Mouse (Mus musculus) limb, embryonic 10.5 days (tissue): ENCODE measurements around the gene Tmem94. TPM values are rescaled to one million over a fixed set of nuclear protein-coding genes. Genes with fewer than 3 reads are reported as not detected.
A peak's percentile ranks its signal among the peaks of the same experiment; 100 is the strongest.

Source experiments
- DNase-seq: peaks from one replicate; pipeline ENCODE4 v3.0.0-alpha.2; 2017; ENCODE audit warnings: low spot score
- H3K27ac ChIP-seq: fragments of 300-500 bp; sonication (generic); 2 replicates; pipeline ENCODE4 v1.5.1; 2016; ENCODE audit warnings: mild to moderate bottlenecking
- H3K27me3 ChIP-seq: fragments of 300-500 bp; sonication (generic); 2 replicates; pipeline ENCODE4 v1.6.1; 2016; ENCODE audit warnings: low read depth, mild to moderate bottlenecking; ENCODE audit not compliant: poor library complexity, severe bottlenecking
- H3K36me3 ChIP-seq: fragments of 300-500 bp; sonication (generic); 2 replicates; pipeline ENCODE4 v1.6.1; 2016; ENCODE audit warnings: mild to moderate bottlenecking, moderate library complexity
- H3K4me1 ChIP-seq: fragments of 300-500 bp; sonication (generic); 2 replicates; pipeline ENCODE4 v1.6.1; 2016
- H3K4me3 ChIP-seq: fragments of 300-500 bp; sonication (generic); 2 replicates; pipeline ENCODE4 v1.5.1; 2016; ENCODE audit warnings: mild to moderate bottlenecking, moderate library complexity
- H3K9me3 ChIP-seq: fragments of 300-500 bp; sonication (generic); replicated peaks from 2 replicates; pipeline ENCODE4 v1.6.1; 2016; ENCODE audit warnings: mild to moderate bottlenecking
- WGBS: fragments of 180-500 bp; shearing (Covaris S2); methylation state at CpG from one replicate; pipeline ENCODE4 v1.1.7; 2016; 5-methylcytosine and 5-hydroxymethylcytosine counted together
- polyA plus RNA-seq: library from polyadenylated mRNA; unstranded; fragments of >200 nt; fragmentation: Nextera tagmentation; extraction: Ambion mirVana; gene quantifications from 2 replicates; pipeline ENCODE4 v1.2.1, GENCODE M21; 2016

Gene Tmem94
- polyA plus RNA-seq, 1 experiment from 2014 or later, result 37.7 TPM

DNA sequence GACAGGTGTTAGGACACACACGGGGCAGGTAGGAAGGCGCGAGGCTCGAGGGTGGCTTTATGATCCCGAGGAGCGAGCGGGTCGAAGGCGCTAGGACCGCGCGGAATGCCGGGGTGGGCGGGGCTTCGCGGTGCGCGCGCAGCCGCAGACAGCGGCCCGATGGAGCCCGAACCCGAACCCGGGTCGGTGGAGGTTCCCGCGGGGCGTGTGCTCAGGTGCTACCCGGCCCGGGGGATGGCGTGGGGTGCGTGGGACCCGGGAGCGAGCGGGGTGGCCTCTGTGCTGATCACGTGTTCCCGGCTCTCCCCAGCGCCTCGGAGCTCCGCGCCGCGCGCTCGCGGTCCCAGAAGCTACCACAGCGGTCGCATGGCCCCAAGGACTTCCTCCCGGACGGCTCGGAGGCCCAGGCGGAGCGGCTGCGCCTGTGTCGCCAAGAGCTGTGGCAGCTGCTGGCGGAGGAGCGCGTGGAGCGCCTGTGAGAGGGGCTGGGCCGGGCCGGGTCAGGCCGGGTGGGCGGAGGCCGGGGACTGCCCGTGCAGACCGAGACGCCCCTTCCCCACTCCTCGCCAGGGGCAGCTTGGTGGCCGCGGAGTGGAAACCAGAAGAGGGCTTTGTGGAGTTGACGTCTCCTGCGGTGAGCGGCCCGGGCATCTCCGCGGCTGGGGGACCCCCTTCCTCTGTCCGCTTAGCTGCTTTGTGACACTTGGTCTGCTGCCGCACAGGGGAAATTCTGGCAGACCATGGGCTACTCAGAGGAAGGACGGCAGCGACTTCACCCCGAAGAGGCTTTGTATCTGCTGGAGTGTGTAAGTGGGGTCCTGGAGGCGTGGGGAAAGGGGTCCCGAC is 49.6 kb downstream of the Tmem94 start, which contains the start of gene Tsen54:
TSS of gene Tsen54 (plus strand) at position 120 of the 846 bp plus-strand sequence.
- Histone ChIP-seq H3K4me1 (peaks cover 53% of the 10 kb centered on the region), H3K9me3 (no peaks in the 10 kb centered on the region), H3K4me3 (peak within 1 kb of the TSS; percentile 87), H3K27ac (peak within 1 kb of the TSS; percentile 87), H3K36me3 (peaks cover 59% of the 10 kb centered on the region), H3K27me3 (no peaks in the 10 kb centered on the region)
- WGBS, result 2% methylated on average over 84 of the region's 84 CpGs
- peak; percentile 95 for DNase-seq

DNA sequence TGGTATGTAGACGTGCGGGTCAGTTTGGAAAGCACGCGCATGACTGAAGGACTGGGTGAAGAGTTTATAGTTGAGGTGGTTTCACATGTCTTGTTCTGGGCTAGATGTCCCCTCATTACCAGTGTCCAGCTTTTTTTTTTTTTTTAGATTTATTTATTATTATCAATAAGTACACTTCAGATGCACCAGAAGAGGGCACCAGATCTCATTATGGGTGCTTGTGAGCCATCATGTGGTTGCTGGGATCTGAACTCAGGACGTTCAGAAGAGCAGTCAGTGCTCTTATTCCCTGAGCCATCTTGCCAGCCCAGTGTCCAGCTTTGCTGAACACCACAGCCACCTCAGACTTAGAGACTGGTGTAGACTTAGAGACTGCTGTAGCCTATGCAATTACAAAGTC is 52.1 kb downstream of the Tmem94 start:
- Histone ChIP-seq H3K36me3 (peaks cover 60% of the 10 kb centered on the region), H3K4me3 (no peak overlapping the region), H3K27me3 (0 out of 2 replicates have a peak, but pooled peaks cover 1% of the 10 kb centered on the region), H3K4me1 (peaks cover 30% of the 10 kb centered on the region), H3K9me3 (no peaks in the 10 kb centered on the region), H3K27ac (no peak overlapping the region)
- DNase-seq, result no peak
- 92% methylated on average over 5 of the region's 5 CpGs for WGBS

DNA sequence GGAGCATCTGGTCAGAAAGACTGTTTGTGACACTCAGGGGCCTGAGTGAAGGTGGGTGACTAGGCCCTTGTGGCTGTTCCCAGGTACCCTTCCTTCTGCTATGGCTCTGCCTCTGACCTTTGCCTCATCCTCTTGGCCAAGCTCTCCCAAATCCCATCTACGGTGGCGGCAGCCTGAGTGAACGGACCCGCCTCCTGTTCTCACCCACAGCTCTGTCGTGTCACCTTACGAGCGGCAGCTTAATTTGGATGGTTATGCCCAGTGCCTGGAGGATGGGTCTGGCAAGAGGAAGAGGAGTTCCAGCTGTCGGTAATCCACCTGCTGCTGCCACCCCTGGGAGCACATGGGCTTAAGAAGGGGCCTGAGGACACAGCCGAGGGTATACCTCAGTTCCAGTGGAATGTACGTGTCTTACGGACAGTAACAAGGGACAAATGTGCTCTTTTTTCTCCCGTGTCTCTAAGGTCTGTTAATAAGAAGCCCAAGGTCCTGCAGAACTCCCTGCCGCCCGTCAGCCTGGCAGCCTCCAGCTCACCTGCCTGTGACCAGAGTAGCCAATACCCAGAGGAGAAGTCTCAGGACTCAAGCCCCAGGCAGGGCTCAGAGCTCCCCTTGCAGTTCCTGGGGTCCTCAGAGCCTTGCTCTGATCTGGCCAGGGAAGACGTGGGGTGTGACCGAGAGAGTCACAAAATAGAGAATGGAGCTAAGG is 54.8 kb downstream of the Tmem94 start:
- Histone ChIP-seq H3K9me3 (no peaks in the 10 kb centered on the region), H3K36me3 (peaks cover 67% of the 10 kb centered on the region), H3K4me3 (no peak overlapping the region), H3K4me1 (peaks cover 29% of the 10 kb centered on the region), H3K27me3 (peaks cover 18% of the 10 kb centered on the region), H3K27ac (no peak overlapping the region)
- WGBS, result 88% methylated on average over 16 of the region's 16 CpGs
- DNase-seq, result no peak

DNA sequence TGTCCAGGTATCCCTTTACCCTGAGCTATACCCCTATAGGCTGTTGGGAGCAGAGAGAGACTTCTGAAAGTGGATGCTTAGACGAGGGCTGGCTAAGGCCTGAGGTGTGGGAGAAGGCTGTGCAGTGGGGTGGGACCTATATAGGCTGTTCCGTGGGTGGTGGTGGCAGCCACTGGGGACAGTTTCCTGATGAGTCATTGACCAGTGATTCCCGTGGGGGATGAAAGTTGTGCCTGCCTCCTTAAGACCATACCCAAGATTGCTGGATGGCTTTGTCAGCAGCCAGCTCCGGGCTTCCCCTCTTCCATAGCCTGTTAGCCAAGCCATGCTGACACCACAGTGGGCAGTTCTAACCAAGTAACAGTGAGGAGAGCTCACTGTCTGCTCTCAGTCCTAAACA is 55.8 kb downstream of the Tmem94 start:
- no peak overlapping the region for H3K27ac ChIP-seq
- no peak for DNase-seq
- H3K36me3 ChIP-seq, result peaks cover 67% of the 10 kb centered on the region
- H3K27me3 ChIP-seq, result peaks cover 28% of the 10 kb centered on the region
- no peak overlapping the region for H3K4me3 ChIP-seq
- peaks cover 20% of the 10 kb centered on the region for H3K4me1 ChIP-seq
- 84% methylated on average over 4 of the region's 4 CpGs for WGBS
- no peaks in the 10 kb centered on the region for H3K9me3 ChIP-seq

DNA sequence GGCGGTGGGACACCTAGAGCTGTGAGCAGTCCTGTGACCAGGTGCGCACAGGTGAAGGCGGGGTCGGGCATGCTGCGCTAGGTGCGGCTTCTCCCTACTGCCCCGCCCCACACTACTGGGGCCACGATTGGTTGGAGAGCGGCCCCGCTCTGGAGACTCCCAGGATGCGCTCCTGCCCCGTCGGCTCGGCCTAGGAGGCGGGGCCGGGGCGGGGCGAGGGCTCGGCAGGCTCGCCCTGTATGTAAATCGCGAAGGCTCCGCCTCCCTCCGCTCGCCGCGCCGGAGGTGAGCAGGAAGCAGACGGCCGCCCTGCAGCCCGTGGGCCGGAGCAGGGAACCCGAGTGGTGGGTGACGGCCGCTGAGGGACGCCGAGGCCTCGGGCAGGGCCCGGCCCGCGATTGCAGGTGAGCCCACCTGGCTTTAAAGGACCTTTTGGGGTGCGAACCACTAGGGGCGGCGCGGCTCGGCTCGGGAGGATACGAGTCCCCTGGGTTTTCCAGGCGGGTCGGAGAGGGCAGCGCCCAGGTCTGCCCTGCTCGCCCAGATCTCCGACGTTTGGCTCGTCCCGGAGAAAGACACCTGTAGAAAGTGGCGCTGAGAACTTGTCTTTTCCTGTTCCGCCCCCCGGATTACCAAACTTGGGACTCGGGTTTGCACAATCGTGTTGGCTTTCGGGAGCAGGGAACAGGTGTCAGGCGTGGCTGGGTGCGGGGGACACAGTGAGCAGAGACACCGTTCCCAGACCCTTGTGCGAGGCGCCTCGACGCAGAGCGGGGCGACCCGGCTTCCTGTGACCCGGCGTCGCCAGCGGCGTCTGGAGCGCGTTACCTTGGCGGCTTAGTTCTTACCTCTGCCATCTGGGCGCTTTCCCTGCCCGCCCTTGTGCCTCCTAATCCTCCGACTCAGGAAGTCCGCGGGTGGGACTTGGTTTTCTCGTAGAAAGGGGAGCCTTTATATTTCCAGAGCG is 58.8 kb downstream of the Tmem94 start, which contains the start of gene Llgl2:
TSS of gene Llgl2 (plus strand) at position 276 of the 967 bp plus-strand sequence.
- Histone ChIP-seq H3K27ac (peak within 1 kb of the TSS; percentile 82), H3K4me3 (peak within 1 kb of the TSS; percentile 80), H3K4me1 (peaks cover 32% of the 10 kb centered on the region), H3K27me3 (peaks cover 44% of the 10 kb centered on the region), H3K9me3 (no peaks in the 10 kb centered on the region), H3K36me3 (peaks cover 39% of the 10 kb centered on the region)
- WGBS, result under 1% methylated on average over 87 of the region's 87 CpGs
- peak; percentile 90 for DNase-seq

DNA sequence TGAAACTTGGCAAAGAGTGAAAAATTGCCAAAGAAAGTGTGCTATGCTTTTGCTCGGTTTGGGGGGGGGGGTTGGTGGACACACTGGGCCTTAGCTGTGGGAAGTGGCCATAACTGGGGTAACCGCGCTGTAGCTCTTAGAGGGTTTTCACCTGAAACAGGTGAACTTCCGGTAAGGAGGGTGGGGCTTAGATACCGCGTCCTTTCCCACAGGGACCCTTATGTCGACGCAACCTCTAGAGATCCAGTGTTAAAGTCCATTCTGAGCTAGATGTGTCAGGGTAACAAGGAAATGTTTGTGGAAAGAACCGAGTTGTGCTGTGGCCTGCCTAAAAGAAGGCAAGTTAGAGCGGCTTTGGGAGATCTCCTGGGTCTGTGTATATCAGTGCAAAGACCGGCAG is 59.6 kb downstream of the Tmem94 start:
- Histone ChIP-seq H3K27me3 (peaks cover 44% of the 10 kb centered on the region), H3K4me3 (peak overlapping the region; percentile 80), H3K27ac (peak overlapping the region; percentile 82; the same call in 1 of the 2 replicates), H3K36me3 (peaks cover 32% of the 10 kb centered on the region), H3K9me3 (no peaks in the 10 kb centered on the region), H3K4me1 (peaks cover 39% of the 10 kb centered on the region)
- WGBS, result 19% methylated on average over 11 of the region's 11 CpGs
- DNase-seq, result no peak

DNA sequence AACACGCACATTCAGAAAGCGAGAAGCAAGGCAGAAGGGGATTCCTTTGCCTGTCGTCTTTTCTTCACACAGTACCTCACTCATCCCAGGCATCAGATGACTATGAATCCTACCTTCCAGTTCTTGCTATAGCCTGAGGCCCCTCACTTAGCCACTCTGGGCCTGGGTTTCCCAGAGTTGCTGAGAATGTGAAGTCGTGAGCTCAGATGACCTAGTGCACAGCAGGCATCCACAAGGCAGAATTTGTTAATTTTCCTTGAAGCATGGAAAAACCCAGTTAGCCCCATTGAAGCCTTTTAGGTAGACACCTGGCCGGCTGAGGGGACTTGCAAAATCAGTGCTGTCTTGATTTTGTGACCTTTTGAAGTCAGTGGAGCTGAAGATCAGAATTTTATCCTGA is 61.3 kb downstream of the Tmem94 start:
- peaks cover 15% of the 10 kb centered on the region for H3K36me3 ChIP-seq
- H3K27me3 ChIP-seq, result peaks cover 44% of the 10 kb centered on the region
- H3K4me3 ChIP-seq, result no peak overlapping the region
- 53% methylated on average over 5 of the region's 5 CpGs for WGBS
- DNase-seq, result no peak
- H3K9me3 ChIP-seq, result no peaks in the 10 kb centered on the region
- H3K4me1 ChIP-seq, result peaks cover 56% of the 10 kb centered on the region
- H3K27ac ChIP-seq, result no peak overlapping the region

DNA sequence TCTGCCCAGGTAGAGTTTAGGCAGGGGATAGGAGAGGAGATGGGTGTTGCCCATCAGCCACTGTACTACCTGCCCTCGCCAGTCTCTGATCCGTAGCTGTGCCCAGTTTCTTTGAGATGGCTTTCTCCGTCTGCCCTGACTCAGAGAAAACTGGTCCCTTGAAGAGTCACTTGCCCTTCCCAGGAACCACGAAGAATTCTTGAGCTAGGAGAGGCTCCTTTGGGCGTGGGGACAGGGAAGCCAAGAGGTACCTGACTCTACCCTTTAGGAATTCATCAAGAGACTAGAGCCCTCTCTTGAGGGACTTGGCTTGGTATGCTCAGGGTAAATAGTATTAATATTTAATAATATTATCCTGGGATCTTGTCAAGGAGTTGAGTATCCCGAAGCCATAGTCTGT is 62.4 kb downstream of the Tmem94 start:
- DNase-seq, result no peak
- H3K27me3 ChIP-seq, result peaks cover 40% of the 10 kb centered on the region
- H3K36me3 ChIP-seq, result peaks cover 4% of the 10 kb centered on the region
- peaks cover 67% of the 10 kb centered on the region for H3K4me1 ChIP-seq
- 0 out of 2 replicates have a peak overlapping the region, but pooled peaks have one; percentile 8 for H3K4me3 ChIP-seq
- H3K27ac ChIP-seq, result no peak overlapping the region
- WGBS, result 90% methylated on average over 6 of the region's 6 CpGs
- no peaks in the 10 kb centered on the region for H3K9me3 ChIP-seq

DNA sequence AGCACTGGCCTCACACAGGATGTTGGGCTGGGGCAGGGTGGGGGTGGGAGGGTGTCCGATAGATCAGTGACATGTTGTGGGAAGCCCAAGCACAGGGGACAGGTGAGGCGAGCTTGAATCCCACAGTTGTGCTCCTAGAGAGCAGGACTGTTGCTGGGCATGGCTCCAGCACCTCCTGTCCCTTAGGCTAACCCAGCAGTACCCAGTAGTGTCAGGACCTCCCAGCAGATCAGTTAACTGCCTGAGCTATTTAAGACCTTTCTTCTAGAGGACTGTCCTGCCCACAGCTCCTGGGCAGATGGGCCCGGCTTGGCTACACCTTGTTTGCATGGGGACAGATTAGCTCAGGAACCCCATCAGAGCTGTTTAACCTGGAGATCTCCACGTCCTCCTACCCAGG is 63.8 kb downstream of the Tmem94 start:
- H3K4me1 ChIP-seq, result peaks cover 73% of the 10 kb centered on the region

DNA sequence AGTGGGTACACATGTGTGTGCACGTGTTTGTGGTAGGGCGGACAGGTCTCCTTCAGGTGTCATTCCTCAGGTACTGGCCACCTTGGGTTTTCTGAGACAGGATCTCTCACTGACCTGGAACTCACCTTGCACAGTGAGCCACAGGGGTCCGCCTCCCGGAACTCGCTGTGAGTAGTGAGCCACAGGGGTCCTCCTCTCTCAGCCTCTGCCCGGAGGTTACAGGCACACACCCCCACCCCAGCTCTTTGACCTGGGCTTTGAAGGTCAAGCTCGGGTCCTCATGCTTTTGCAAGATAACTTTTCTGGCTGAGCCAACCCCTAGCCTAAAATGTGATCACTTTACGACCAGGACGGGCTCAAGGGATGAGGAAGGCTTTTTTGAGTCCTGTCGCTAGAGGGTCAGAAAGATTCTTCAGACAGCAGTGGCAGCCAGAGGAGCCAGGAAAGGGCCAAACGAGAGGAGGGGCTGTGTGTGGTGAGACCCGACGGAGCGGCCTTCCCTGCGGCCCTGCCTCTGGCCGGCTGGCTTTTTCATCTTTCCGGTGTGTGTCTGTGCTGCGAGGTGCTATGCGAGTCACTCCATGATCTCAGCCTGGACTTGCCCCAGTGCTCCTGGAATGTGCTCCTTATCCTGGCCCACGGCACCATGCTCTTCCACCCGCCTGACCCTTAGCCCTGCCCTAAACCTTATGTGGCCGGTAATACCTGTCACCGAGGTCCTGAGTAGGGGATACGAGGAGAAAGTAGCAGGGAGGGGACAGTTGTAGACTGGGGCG is 65.5 kb downstream of the Tmem94 start:
- H3K27ac ChIP-seq, result peak overlapping the region; percentile 91
- H3K36me3 ChIP-seq, result no peaks in the 10 kb centered on the region
- H3K4me1 ChIP-seq, result peaks cover 80% of the 10 kb centered on the region
- peak overlapping the region; percentile 42; the same call in 1 of the 2 replicates for H3K4me3 ChIP-seq
- 9% methylated on average over 25 of the region's 25 CpGs for WGBS
- no peaks in the 10 kb centered on the region for H3K9me3 ChIP-seq
- DNase-seq, result peak; percentile 57
- peaks cover 19% of the 10 kb centered on the region for H3K27me3 ChIP-seq

More for the DNA sequence above, 63.8 kb downstream of the Tmem94 start:
- Histone ChIP-seq H3K27ac (peak overlapping the region; percentile 51), H3K36me3 (no peaks in the 10 kb centered on the region), H3K9me3 (no peaks in the 10 kb centered on the region), H3K4me3 (no peak overlapping the region), H3K27me3 (peaks cover 36% of the 10 kb centered on the region)
- 50% methylated on average over 4 of the region's 4 CpGs for WGBS
- DNase-seq, result no peak

DNA sequence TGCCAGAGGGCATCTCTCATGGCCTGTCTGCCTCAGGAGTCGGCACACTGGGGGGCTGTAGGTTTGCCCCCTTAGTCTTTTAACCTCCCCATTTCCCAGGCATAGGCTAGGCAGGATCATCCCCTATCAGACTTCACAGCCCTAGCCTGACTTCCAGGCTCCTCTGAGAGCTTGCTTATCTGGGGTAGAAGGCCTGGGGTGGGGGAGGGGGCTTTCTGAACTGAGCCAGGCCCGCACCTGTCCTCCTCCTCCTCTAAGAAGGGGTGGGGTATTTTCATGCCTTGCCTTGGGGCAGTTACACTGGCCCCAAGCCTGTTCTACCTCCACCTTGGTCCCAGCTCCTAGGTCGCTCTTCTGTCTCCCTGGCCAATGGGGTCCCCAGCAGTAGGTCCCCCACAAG is 66.3 kb downstream of the Tmem94 start:
- H3K27ac ChIP-seq, result peak overlapping the region; percentile 91
- 26% methylated on average over 3 of the region's 3 CpGs for WGBS
- DNase-seq, result no peak
- H3K36me3 ChIP-seq, result no peaks in the 10 kb centered on the region
- peak overlapping the region; percentile 42 for H3K4me3 ChIP-seq
- peaks cover 11% of the 10 kb centered on the region for H3K27me3 ChIP-seq
- peaks cover 84% of the 10 kb centered on the region for H3K4me1 ChIP-seq
- H3K9me3 ChIP-seq, result no peaks in the 10 kb centered on the region
